Comparison of ENCODE assay signal across 9 mouse cellular contexts in genomic region chr5:114593949-114594348, GRCm38 (mm10). TPM values are rescaled to one million over a fixed set of nuclear protein-coding genes. Genes with fewer than 3 reads are reported as not detected.
DNase-seq lines count a peak whose midpoint lies in the region; ATAC-seq and TF ChIP-seq lines count a peak whose summit lies in the region.
"Had no signal": no experiment of that assay in that cellular context is flagged by ENCODE, and none has a peak within 500 bp of the region (broad histone marks: within the 10 kb centered on the region; RNA-seq: fewer than 3 reads in every experiment).

No protein-coding gene starts in this region.

- H3K4me2 ChIP-seq in forebrain, embryonic 12.5 days: no peak overlapping the region; the same call in 1 of the 2 replicates
- no peak overlapping the region for H3K4me2 ChIP-seq in forebrain, embryonic 11.5 days (ENCODE audit: low read depth, low read length, severe bottlenecking)
- H3K4me2 ChIP-seq in midbrain, embryonic 14.5 days (ENCODE audit: low read length): no peak overlapping the region
- H3K4me2 ChIP-seq in midbrain, postnatal 0 days (ENCODE audit: low read depth, low read length, poor library complexity, severe bottlenecking): no peak overlapping the region
- H3K4me2 ChIP-seq in stomach, embryonic 16.5 days (ENCODE audit: low read depth, low read length): no peak overlapping the region

- no peak for ATAC-seq in forebrain, embryonic 12.5 days (ENCODE audit: low FRiP score)
- no peak for ATAC-seq in forebrain, embryonic 11.5 days (replicated peaks; ENCODE audit: low FRiP score)
- ATAC-seq in midbrain, embryonic 14.5 days (ENCODE audit: low FRiP score, low TSS enrichment): no peak
- ATAC-seq in midbrain, postnatal 0 days (ENCODE audit: low FRiP score): no peak
- ATAC-seq in stomach, embryonic 16.5 days (ENCODE audit: insufficient read depth, low FRiP score): no peak

- no peak for TF ChIP-seq CTCF in midbrain, postnatal 0 days (IDR thresholded peaks at IDR 0.05)

- no peak overlapping the region for H3K9ac ChIP-seq in forebrain, embryonic 12.5 days
- no peak overlapping the region for H3K9ac ChIP-seq in forebrain, embryonic 11.5 days (ENCODE audit: low read length)
- H3K9ac ChIP-seq in midbrain, embryonic 14.5 days (replicated peaks; ENCODE audit: low read length): no peak overlapping the region
- H3K9ac ChIP-seq in midbrain, postnatal 0 days (replicated peaks; ENCODE audit: low read length, poor library complexity, severe bottlenecking): no peak overlapping the region
- H3K9ac ChIP-seq in stomach, embryonic 16.5 days (ENCODE audit: low read length): peak overlapping the region; percentile 57

- no peak for DNase-seq in forebrain, embryonic 11.5 days (ENCODE audit: low spot score)
- no peak for DNase-seq in midbrain, embryonic 14.5 days
- no peak for DNase-seq in midbrain, postnatal 0 days (ENCODE audit: low spot score)
- peak; percentile 63 for DNase-seq in kidney, postnatal 14 days
- no peak for DNase-seq in left cerebral cortex, postnatal 4 days
- no peak for DNase-seq in left cerebral cortex, postnatal 10 days (ENCODE audit: extremely low spot score in 1 of 2, low spot score in 2 of 2)
- DNase-seq: cerebellum, adult 18-20 months had no signal

- WGBS in forebrain, embryonic 12.5 days: 89% methylated on average over 5 of the region's 5 CpGs
- 87% methylated on average over 5 of the region's 5 CpGs for WGBS in forebrain, embryonic 11.5 days
- 91% methylated on average over 5 of the region's 5 CpGs for WGBS in midbrain, embryonic 14.5 days
- 91% methylated on average over 5 of the region's 5 CpGs for WGBS in midbrain, postnatal 0 days
- WGBS in stomach, embryonic 16.5 days: 69% methylated on average over 5 of the region's 5 CpGs

- H3K27me3 ChIP-seq in forebrain, embryonic 12.5 days: peaks cover 9% of the 10 kb centered on the region; the same call in 1 of the 2 replicates
- no peaks in the 10 kb centered on the region for H3K27me3 ChIP-seq in forebrain, embryonic 11.5 days (ENCODE audit: control insufficient read depth, insufficient read depth, low read length)
- no peaks in the 10 kb centered on the region for H3K27me3 ChIP-seq in midbrain, embryonic 14.5 days (ENCODE audit: control insufficient read depth, insufficient read depth, low read length)
- H3K27me3 ChIP-seq in midbrain, postnatal 0 days (ENCODE audit: insufficient read depth, low read length): no peaks in the 10 kb centered on the region
- H3K27me3 ChIP-seq in stomach, embryonic 16.5 days (ENCODE audit: control insufficient read depth, insufficient read depth, low read length): no peaks in the 10 kb centered on the region

- intact Hi-C loops in left cerebral cortex, postnatal 4 days (cut with DNase I): no loop called here
- intact Hi-C loops in left cerebral cortex, postnatal 10 days (cut with DNase I): no loop called here

- no peaks in the 10 kb centered on the region for H3K9me3 ChIP-seq in forebrain, embryonic 12.5 days
- H3K9me3 ChIP-seq in forebrain, embryonic 11.5 days (ENCODE audit: control insufficient read depth, low read length): no peaks in the 10 kb centered on the region
- no peaks in the 10 kb centered on the region for H3K9me3 ChIP-seq in midbrain, embryonic 14.5 days (ENCODE audit: control insufficient read depth, low read length)
- no peaks in the 10 kb centered on the region for H3K9me3 ChIP-seq in midbrain, postnatal 0 days (ENCODE audit: low read length)
- no peaks in the 10 kb centered on the region for H3K9me3 ChIP-seq in stomach, embryonic 16.5 days (replicated peaks; ENCODE audit: control insufficient read depth, low read length)

- no peak overlapping the region for H3K4me3 ChIP-seq in forebrain, embryonic 12.5 days (replicated peaks)
- no peak overlapping the region for H3K4me3 ChIP-seq in forebrain, embryonic 11.5 days (ENCODE audit: low read depth, low read length)
- no peak overlapping the region for H3K4me3 ChIP-seq in midbrain, embryonic 14.5 days (replicated peaks; ENCODE audit: low read depth, low read length)
- no peak overlapping the region for H3K4me3 ChIP-seq in midbrain, postnatal 0 days (ENCODE audit: low read depth, low read length)
- no peak overlapping the region for H3K4me3 ChIP-seq in stomach, embryonic 16.5 days (replicated peaks; ENCODE audit: low read length)

- peaks cover 16% of the 10 kb centered on the region for H3K36me3 ChIP-seq in forebrain, embryonic 12.5 days (replicated peaks)
- H3K36me3 ChIP-seq in forebrain, embryonic 11.5 days (ENCODE audit: control insufficient read depth, insufficient read depth, low read length): no peaks in the 10 kb centered on the region
- peaks cover 14% of the 10 kb centered on the region; the same call in 1 of the 2 replicates for H3K36me3 ChIP-seq in midbrain, embryonic 14.5 days (ENCODE audit: control insufficient read depth, insufficient read depth, low read length)
- H3K36me3 ChIP-seq in midbrain, postnatal 0 days (ENCODE audit: insufficient read depth, low read length): peaks cover 7% of the 10 kb centered on the region
- no peaks in the 10 kb centered on the region for H3K36me3 ChIP-seq in stomach, embryonic 16.5 days (ENCODE audit: control insufficient read depth, insufficient read depth, low read length)

- peak overlapping the region; percentile 77 for H3K27ac ChIP-seq in forebrain, embryonic 12.5 days
- H3K27ac ChIP-seq in forebrain, embryonic 11.5 days (ENCODE audit: low read depth, low read length): no peak overlapping the region
- peak overlapping the region; percentile 37; the same call in 1 of the 2 replicates for H3K27ac ChIP-seq in midbrain, embryonic 14.5 days (replicated peaks; ENCODE audit: low read depth, low read length)
- H3K27ac ChIP-seq in midbrain, postnatal 0 days (ENCODE audit: low read depth, low read length): no peak overlapping the region
- H3K27ac ChIP-seq in stomach, embryonic 16.5 days (ENCODE audit: low read length): peak overlapping the region; percentile 96

- H3K4me1 ChIP-seq in forebrain, embryonic 12.5 days: peaks cover 81% of the 10 kb centered on the region
- H3K4me1 ChIP-seq in forebrain, embryonic 11.5 days (replicated peaks; ENCODE audit: control insufficient read depth, insufficient read depth, low read length): peaks cover 47% of the 10 kb centered on the region
- peaks cover 60% of the 10 kb centered on the region for H3K4me1 ChIP-seq in midbrain, embryonic 14.5 days (ENCODE audit: control insufficient read depth, insufficient read depth, low read length)
- H3K4me1 ChIP-seq in midbrain, postnatal 0 days (ENCODE audit: insufficient read depth, low read length): peaks cover 32% of the 10 kb centered on the region
- H3K4me1 ChIP-seq in stomach, embryonic 16.5 days (ENCODE audit: control insufficient read depth, insufficient read depth, low read length): peaks cover 73% of the 10 kb centered on the region

RNA-seq across cellular contexts. Expression of gene Fam222a, which starts 26.1 kb away (rescaled TPM):
- polyA plus RNA-seq in forebrain, embryonic 12.5 days (2016; fragmentation: Nextera tagmentation; extraction: Ambion mirVana): 6.9 and 10.2 TPM in 2 replicates
- polyA plus RNA-seq in forebrain, embryonic 11.5 days (2014; fragmentation: Nextera tagmentation; extraction: Ambion mirVana): 8.7 and 9.4 TPM in 2 replicates
- polyA plus RNA-seq in midbrain, embryonic 14.5 days (2014; fragmentation: Nextera tagmentation; extraction: Ambion mirVana): 5.7 and 7.0 TPM in 2 replicates
- 5.6 and 10.4 TPM in 2 replicates for total RNA-seq in midbrain, postnatal 0 days (2014; rRNA removed)
- 3.5 and 4.2 TPM in 2 replicates for polyA plus RNA-seq in midbrain, postnatal 0 days (2015; fragmentation: Nextera tagmentation; extraction: Ambion mirVana)
- 1.4 and 1.6 TPM in 2 replicates for polyA plus RNA-seq in stomach, embryonic 16.5 days (2015; fragmentation: Nextera tagmentation; extraction: Ambion mirVana)
- total RNA-seq in left cerebral cortex, postnatal 4 days (2021): 10 to 100 TPM in 1 of 2 experiments, 1 to 10 TPM in 1; 8.7 to 10.4 TPM
- total RNA-seq in left cerebral cortex, postnatal 10 days (2021): 1 to 10 TPM; 6.4 to 7.4 TPM

Comparison
In these comparisons a context has a peak if more than half of its experiments do, and no peak if none do; other contexts are left out.
1. H3K27ac ChIP-seq: peak in forebrain, embryonic 12.5 days (single experiment), midbrain, embryonic 14.5 days (single experiment) and stomach, embryonic 16.5 days (single experiment); none in forebrain, embryonic 11.5 days (single experiment) and midbrain, postnatal 0 days (single experiment).